Mouse (Mus musculus) stomach, embryonic 15.5 days (tissue): ENCODE results near the gene Cog3. TPM values are rescaled to one million over a fixed set of nuclear protein-coding genes. Genes with fewer than 3 reads are reported as not detected.

Experiments
- ATAC-seq: fragments of 200-750 bp; cut with Nextera tagmentation; 2 replicates; pipeline ENCODE4 v1.8.0; 2017; ENCODE audit warnings: low read depth, moderate number of reproducible peaks, moderate TSS enrichment; ENCODE audit not compliant: insufficient read depth, low FRiP score
- H3K27ac ChIP-seq: fragments of 300-500 bp; sonication (generic); 2 replicates; pipeline ENCODE4 v1.5.1; 2015; ENCODE audit warnings: mild to moderate bottlenecking, inconsistent platforms
- H3K27me3 ChIP-seq: fragments of 300-500 bp; sonication (generic); replicated peaks from 2 replicates; pipeline ENCODE4 v1.6.1; 2015; ENCODE audit warnings: inconsistent platforms
- H3K36me3 ChIP-seq: fragments of 300-500 bp; sonication (generic); 2 replicates; pipeline ENCODE4 v1.6.1; 2015; ENCODE audit warnings: inconsistent platforms
- H3K4me1 ChIP-seq: fragments of 300-500 bp; sonication (generic); 2 replicates; pipeline ENCODE4 v1.6.1; 2015; ENCODE audit warnings: inconsistent platforms
- H3K4me2 ChIP-seq: fragments of 300-500 bp; sonication (generic); 2 replicates; pipeline ENCODE4 v1.6.1; 2015; ENCODE audit warnings: mild to moderate bottlenecking, inconsistent platforms
- H3K4me3 ChIP-seq: fragments of 300-500 bp; sonication (generic); replicated peaks from 2 replicates; pipeline ENCODE4 v1.5.1; 2015; ENCODE audit warnings: inconsistent platforms
- H3K9ac ChIP-seq: fragments of 300-500 bp; sonication (generic); 2 replicates; pipeline ENCODE4 v1.6.1; 2015; ENCODE audit warnings: inconsistent platforms
- H3K9me3 ChIP-seq: fragments of 300-500 bp; sonication (generic); 2 replicates; pipeline ENCODE4 v1.6.1; 2016; ENCODE audit warnings: inconsistent platforms
- WGBS: fragments of 180-500 bp; shearing (Covaris S2); methylation state at CpG from one replicate; pipeline ENCODE4 v1.1.7; 2015; 5-methylcytosine and 5-hydroxymethylcytosine counted together
- polyA plus RNA-seq: library from polyadenylated mRNA; unstranded; fragments of >200 nt; fragmentation: Nextera tagmentation; extraction: Ambion mirVana; gene quantifications from 2 replicates; pipeline ENCODE4 v1.2.1, GENCODE M21; 2015

The Cog3 gene
- polyA plus RNA-seq, 1 experiment from 2014 or later, result 19.9 TPM

DNA sequence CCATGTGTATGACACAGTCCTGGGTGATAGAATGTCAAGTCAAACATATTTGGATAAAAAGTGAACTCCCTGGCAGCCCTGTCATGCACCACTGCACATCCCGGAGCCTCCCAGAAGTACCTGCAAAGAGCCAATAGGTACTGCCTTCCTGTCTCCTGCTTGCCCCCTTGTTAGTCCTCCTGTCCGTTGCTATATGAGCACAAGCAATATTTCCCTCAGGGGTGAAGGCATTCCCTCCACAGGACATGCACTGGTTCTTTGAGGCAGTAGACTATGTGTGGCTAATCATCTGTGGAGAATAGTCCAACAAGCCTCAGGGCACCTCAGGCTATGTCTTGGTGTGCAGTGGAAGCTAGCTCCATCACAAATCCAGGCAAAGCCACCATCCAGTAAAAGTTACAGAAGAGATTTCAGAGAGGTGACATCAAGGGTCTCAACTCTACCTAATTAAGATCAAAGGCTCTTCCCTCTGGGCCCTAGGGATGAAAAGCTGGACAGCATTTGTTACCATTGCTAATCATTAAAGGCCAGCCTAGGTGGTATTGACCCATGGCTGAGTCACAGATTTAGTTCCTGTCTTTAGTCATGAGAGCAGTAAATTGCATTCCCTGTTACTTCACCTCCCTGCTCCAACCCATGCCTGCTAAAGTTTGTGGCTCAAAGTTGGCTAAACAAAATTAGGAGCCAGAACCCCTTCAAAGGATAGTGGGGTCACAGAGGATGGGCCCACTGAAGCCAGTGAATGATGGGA lies 88.7 kb downstream of the Cog3 start:
- H3K36me3 ChIP-seq, result no peaks in the 10 kb centered on the region
- H3K4me2 ChIP-seq, result no peak overlapping the region
- 83% methylated on average over 2 of the region's 2 CpGs for whole genome bisulfite sequencing
- H3K4me3 ChIP-seq, result no peak overlapping the region
- H3K27me3 ChIP-seq, result no peaks in the 10 kb centered on the region
- H3K27ac ChIP-seq, result no peak overlapping the region
- H3K9ac ChIP-seq, result no peak overlapping the region
- H3K4me1 ChIP-seq, result no peaks in the 10 kb centered on the region
- no peaks in the 10 kb centered on the region for H3K9me3 ChIP-seq
- ATAC-seq, result no peak

DNA sequence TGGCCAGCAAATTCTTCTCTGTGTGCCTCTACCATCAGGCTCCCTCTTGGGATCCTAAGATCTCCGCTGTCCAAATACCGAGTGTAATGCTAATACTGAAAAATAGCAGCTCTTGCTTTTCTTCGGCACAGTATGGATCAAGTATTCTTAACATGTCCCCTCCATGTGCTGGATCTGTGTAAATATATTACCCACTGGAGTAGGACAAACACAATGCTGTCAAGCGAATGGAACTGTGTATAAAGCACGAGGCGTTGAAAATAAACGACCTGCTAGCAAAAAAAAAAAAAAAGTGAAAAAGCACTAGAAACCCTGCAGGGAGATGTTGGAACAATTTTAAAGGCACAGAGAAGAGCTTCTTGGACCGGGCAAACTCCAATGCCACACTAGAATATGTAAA lies 92.8 kb downstream of the Cog3 start:
- Histone ChIP-seq H3K4me1 (no peaks in the 10 kb centered on the region), H3K27ac (no peak overlapping the region), H3K36me3 (no peaks in the 10 kb centered on the region), H3K9me3 (no peaks in the 10 kb centered on the region), H3K27me3 (no peaks in the 10 kb centered on the region), H3K4me2 (no peak overlapping the region), H3K4me3 (no peak overlapping the region), H3K9ac (no peak overlapping the region)
- ATAC-seq, result no peak
- WGBS, result 47% methylated on average over 8 of the region's 8 CpGs

DNA sequence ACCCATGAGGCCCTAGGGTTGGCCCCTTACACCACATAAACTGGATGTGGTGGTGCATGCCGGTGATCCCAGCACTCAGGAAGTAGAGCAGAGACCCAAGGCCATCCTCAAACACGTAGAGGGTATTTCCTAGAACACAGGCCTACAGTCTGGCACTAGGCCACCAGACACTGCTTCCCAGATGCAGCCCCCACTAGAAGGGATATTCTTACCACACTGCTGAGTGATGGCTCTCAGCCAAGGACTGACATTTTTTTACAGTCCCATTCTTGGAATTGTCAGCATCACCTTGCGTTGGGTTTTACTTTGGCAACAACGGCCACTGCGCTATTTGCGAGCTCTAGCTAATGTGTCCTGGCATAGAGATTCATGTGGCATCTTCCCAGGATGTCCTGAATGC lies 93.4 kb downstream of the Cog3 start:
- 82% methylated on average over 6 of the region's 6 CpGs for WGBS
- Histone ChIP-seq H3K9ac (no peak overlapping the region), H3K4me1 (no peaks in the 10 kb centered on the region), H3K9me3 (no peaks in the 10 kb centered on the region), H3K27ac (no peak overlapping the region), H3K4me3 (no peak overlapping the region), H3K4me2 (no peak overlapping the region), H3K36me3 (no peaks in the 10 kb centered on the region), H3K27me3 (no peaks in the 10 kb centered on the region)
- ATAC-seq, result no peak

Other genes with a start within 250 kb of the Cog3 start
- gene Spert, start 161.4 kb downstream of the Cog3 start, polyA plus RNA-seq, result not detected in 2 replicates
- gene Erich6b, start 112.3 kb downstream of the Cog3 start, polyA plus RNA-seq, result not detected in 2 replicates
- gene Slc25a30, start 32.5 kb upstream of the Cog3 start, polyA plus RNA-seq, result 3.2 and 3.3 TPM in 2 replicates
- gene Tpt1, start 90.6 kb upstream of the Cog3 start, polyA plus RNA-seq, result 999 and 1,085 TPM in 2 replicates
- 0.27 and 0.40 TPM in 2 replicates for gene Kctd4, start 200.5 kb upstream of the Cog3 start, polyA plus RNA-seq